Mouse (Mus musculus): ENCODE results near the gene Gm21394.
"Not testable (repeated sequence)": the region's sequence is repeated elsewhere in the genome, so short reads cannot be mapped to it uniquely, and the experiment has no call there.

Gene Gm21394

GRCm38 (mm10) chrY:84564807-84565206, at the start of gene Gm21394:
Gene Gm21394 (minus strand): TSS chrY:84564907.
- DNase-seq (ENCODE audit: extremely low spot score, low spot score) = not testable (repeated sequence)
